Mouse (Mus musculus) right cerebral cortex, adult 18-20 months (tissue): ENCODE data around the gene Chd2.

Experiments used
- DNase-seq: peaks from one replicate; pipeline ENCODE4 v3.0.0; 2022; ENCODE audit warnings: mixed read lengths

Gene Chd2

GRCm38 (mm10) chr7:73434336-73434677 lies 107.3 kb downstream of the Chd2 start:
- no peak for DNase-seq

GRCm38 (mm10) chr7:73433637-73434335 lies 107.8 kb downstream of the Chd2 start:
- DNase-seq = no peak

- no peak for DNase-seq
Observed at GRCm38 (mm10) chr7:73428525-73428924, 113.1 kb downstream of the Chd2 start.

GRCm38 (mm10) chr7:73427794-73428193 lies 113.8 kb downstream of the Chd2 start:
- DNase-seq = no peak

- no peak for DNase-seq
Observed at GRCm38 (mm10) chr7:73426752-73427386, 114.8 kb downstream of the Chd2 start.

GRCm38 (mm10) chr7:73426235-73426634 lies 115.4 kb downstream of the Chd2 start:
- no peak for DNase-seq

GRCm38 (mm10) chr7:73425451-73425850 lies 116.2 kb downstream of the Chd2 start:
- DNase-seq = no peak

- DNase-seq = no peak
Observed at GRCm38 (mm10) chr7:73424705-73425104, 116.9 kb downstream of the Chd2 start.

GRCm38 (mm10) chr7:73424243-73424642 lies 117.4 kb downstream of the Chd2 start:
- DNase-seq = no peak

GRCm38 (mm10) chr7:73423236-73423635 lies 118.4 kb downstream of the Chd2 start:
- peak; percentile 78 for DNase-seq

- peak; percentile 88 for DNase-seq
Observed at GRCm38 (mm10) chr7:73422223-73423113, 119.2 kb downstream of the Chd2 start.

- no peak for DNase-seq
Observed at GRCm38 (mm10) chr7:73421278-73422015, 120.2 kb downstream of the Chd2 start.

- DNase-seq = no peak
Observed at GRCm38 (mm10) chr7:73420827-73421226, 120.8 kb downstream of the Chd2 start.

GRCm38 (mm10) chr7:73419375-73419774 lies 122.3 kb downstream of the Chd2 start:
- no peak for DNase-seq

- no peak for DNase-seq
Observed at GRCm38 (mm10) chr7:73414192-73414591, 127.4 kb downstream of the Chd2 start.

GRCm38 (mm10) chr7:73412419-73412818 lies 129.2 kb downstream of the Chd2 start:
- DNase-seq = no peak

- DNase-seq = no peak
Observed at GRCm38 (mm10) chr7:73411986-73412385, 129.6 kb downstream of the Chd2 start.

- no peak for DNase-seq
Observed at GRCm38 (mm10) chr7:73411523-73411922, 130.1 kb downstream of the Chd2 start.

GRCm38 (mm10) chr7:73405550-73405949 lies 136.1 kb downstream of the Chd2 start:
- no peak for DNase-seq

GRCm38 (mm10) chr7:73403538-73403937 lies 138.1 kb downstream of the Chd2 start:
- DNase-seq = no peak

GRCm38 (mm10) chr7:73402671-73403070 lies 139.0 kb downstream of the Chd2 start:
- DNase-seq = no peak

GRCm38 (mm10) chr7:73402106-73402505 lies 139.5 kb downstream of the Chd2 start:
- no peak for DNase-seq
